Mouse (Mus musculus) hindbrain, embryonic 16.5 days (tissue): Measurements from ENCODE around the gene Otc. TPM values are rescaled to one million over a fixed set of nuclear protein-coding genes. Genes with fewer than 3 reads are reported as not detected.

Source experiments
- ATAC-seq: fragments of 200-750 bp; cut with Nextera tagmentation; 2 replicates; pipeline ENCODE4 v1.8.0; 2017; ENCODE audit warnings: moderate TSS enrichment, moderate library complexity
- H3K27ac ChIP-seq: fragments of 300-500 bp; sonication (generic); 2 replicates; pipeline ENCODE4 v1.5.1; 2014; ENCODE audit warnings: low read depth, mild to moderate bottlenecking, control low read depth, low read length, moderate library complexity
- H3K27me3 ChIP-seq: fragments of 300-500 bp; sonication (generic); replicated peaks from 2 replicates; pipeline ENCODE4 v1.6.1; 2014; ENCODE audit warnings: low read length; ENCODE audit not compliant: control insufficient read depth, insufficient read depth
- H3K36me3 ChIP-seq: fragments of 300-500 bp; sonication (generic); 2 replicates; pipeline ENCODE4 v1.6.1; 2014; ENCODE audit warnings: mild to moderate bottlenecking, low read length, moderate library complexity, mixed read lengths; ENCODE audit not compliant: control insufficient read depth, insufficient read depth
- H3K4me1 ChIP-seq: fragments of 300-500 bp; sonication (generic); 2 replicates; pipeline ENCODE4 v1.6.1; 2014; ENCODE audit warnings: low read depth, low read length; ENCODE audit not compliant: control insufficient read depth, insufficient read depth
- H3K4me2 ChIP-seq: fragments of 300-500 bp; sonication (generic); 2 replicates; pipeline ENCODE4 v1.6.1; 2014; ENCODE audit warnings: mild to moderate bottlenecking, low read length, control low read depth, moderate library complexity
- H3K4me3 ChIP-seq: fragments of 300-500 bp; sonication (generic); 2 replicates; pipeline ENCODE4 v1.5.1; 2014; ENCODE audit warnings: mild to moderate bottlenecking, low read length, control low read depth, moderate library complexity
- H3K9ac ChIP-seq: fragments of 300-500 bp; sonication (generic); 2 replicates; pipeline ENCODE4 v1.6.1; 2014; ENCODE audit warnings: low read depth, mild to moderate bottlenecking, control low read depth, low read length, moderate library complexity
- H3K9me3 ChIP-seq: fragments of 300-500 bp; sonication (generic); 2 replicates; pipeline ENCODE4 v1.6.1; 2014; ENCODE audit warnings: mild to moderate bottlenecking, low read length, moderate library complexity; ENCODE audit not compliant: control insufficient read depth
- WGBS: fragments of 180-500 bp; shearing (Covaris S2); extraction: QIAGEN DNeasy Blood & Tissue Kit; methylation state at CpG from one replicate; pipeline ENCODE4 v1.1.7; 2014; 5-methylcytosine and 5-hydroxymethylcytosine counted together
- polyA plus RNA-seq: library from polyadenylated mRNA; unstranded; fragments of >200 nt; fragmentation: Nextera tagmentation; extraction: Ambion mirVana; gene quantifications from 2 replicates; pipeline ENCODE4 v1.2.1, GENCODE M21; 2015

Gene Otc
- polyA plus RNA-seq: 0.06 TPM in 1 of 2 replicates, not detected in the other

GRCm38 (mm10) chrX:10251852-10252504 lies at the start of gene Otc:
Gene Otc, plus strand, starts transcription at chrX:10252305.
- no peaks in the 10 kb centered on the region for H3K36me3 ChIP-seq
- H3K27ac ChIP-seq: no peak within 1 kb of the TSS
- WGBS: 51% methylated on average over 2 of the region's 2 CpGs
- no peak within 1 kb of the TSS for H3K4me3 ChIP-seq
- no peaks in the 10 kb centered on the region for H3K4me1 ChIP-seq
- no peak for ATAC-seq
- no peak within 1 kb of the TSS for H3K9ac ChIP-seq
- no peaks in the 10 kb centered on the region for H3K27me3 ChIP-seq
- no peaks in the 10 kb centered on the region for H3K9me3 ChIP-seq
- H3K4me2 ChIP-seq: no peak within 1 kb of the TSS

- Histone ChIP-seq H3K4me1 (no peaks in the 10 kb centered on the region), H3K9me3 (no peaks in the 10 kb centered on the region), H3K4me2 (no peak overlapping the region), H3K36me3 (peaks cover 2% of the 10 kb centered on the region; the same call in 1 of the 2 replicates), H3K27me3 (no peaks in the 10 kb centered on the region), H3K4me3 (no peak overlapping the region), H3K9ac (no peak overlapping the region), H3K27ac (no peak overlapping the region)
- ATAC-seq: no peak
- 80% methylated on average over 5 of the region's 5 CpGs for WGBS
Observed at GRCm38 (mm10) chrX:10205937-10206336, 46.2 kb upstream of the Otc start.

- WGBS: 19% methylated on average over 16 of the region's 16 CpGs
- Histone ChIP-seq H3K9me3 (no peaks in the 10 kb centered on the region), H3K9ac (peak overlapping the region; percentile 61), H3K4me1 (no peaks in the 10 kb centered on the region), H3K4me3 (peak overlapping the region; percentile 62), H3K27ac (peak overlapping the region; percentile 82), H3K36me3 (no peaks in the 10 kb centered on the region), H3K4me2 (peak overlapping the region; percentile 52), H3K27me3 (no peaks in the 10 kb centered on the region)
- peak; percentile 48; the same call in 1 of the 2 replicates for ATAC-seq
Observed at GRCm38 (mm10) chrX:10215972-10216371, 36.1 kb upstream of the Otc start.

GRCm38 (mm10) chrX:10216410-10216949 lies 35.6 kb upstream of the Otc start, which contains the start of gene Rpgr:
Gene Rpgr, minus strand, starts transcription at chrX:10216920.
- no peaks in the 10 kb centered on the region for H3K4me1 ChIP-seq
- peak within 1 kb of the TSS; percentile 52 for H3K4me2 ChIP-seq
- no peaks in the 10 kb centered on the region for H3K27me3 ChIP-seq
- H3K27ac ChIP-seq: peak within 1 kb of the TSS; percentile 82
- H3K4me3 ChIP-seq: peak within 1 kb of the TSS; percentile 62
- H3K9me3 ChIP-seq: no peaks in the 10 kb centered on the region
- 9% methylated on average over 36 of the region's 47 CpGs for WGBS
- ATAC-seq: peak; percentile 99
- peak within 1 kb of the TSS; percentile 61 for H3K9ac ChIP-seq
- H3K36me3 ChIP-seq: no peaks in the 10 kb centered on the region

GRCm38 (mm10) chrX:10219281-10219680 lies 32.8 kb upstream of the Otc start:
- Histone ChIP-seq H3K27ac (no peak overlapping the region), H3K27me3 (no peaks in the 10 kb centered on the region), H3K36me3 (no peaks in the 10 kb centered on the region), H3K9me3 (no peaks in the 10 kb centered on the region), H3K4me1 (no peaks in the 10 kb centered on the region), H3K9ac (no peak overlapping the region), H3K4me3 (no peak overlapping the region), H3K4me2 (no peak overlapping the region)
- WGBS: 57% methylated on average over 6 of the region's 6 CpGs
- no peak for ATAC-seq

- no peak overlapping the region for H3K4me3 ChIP-seq
- no peaks in the 10 kb centered on the region for H3K4me1 ChIP-seq
- no peak overlapping the region for H3K27ac ChIP-seq
- no peaks in the 10 kb centered on the region for H3K27me3 ChIP-seq
- no peaks in the 10 kb centered on the region for H3K36me3 ChIP-seq
- WGBS: 59% methylated on average over 2 of the region's 2 CpGs
- H3K9me3 ChIP-seq: no peaks in the 10 kb centered on the region
- peak; percentile 69; the same call in 1 of the 2 replicates for ATAC-seq
- no peak overlapping the region for H3K9ac ChIP-seq
- H3K4me2 ChIP-seq: no peak overlapping the region
Observed at GRCm38 (mm10) chrX:10233051-10233450, 19.1 kb upstream of the Otc start.

- WGBS: 68% methylated on average over 3 of the region's 3 CpGs
- H3K27me3 ChIP-seq: no peaks in the 10 kb centered on the region
- ATAC-seq: no peak
- H3K4me3 ChIP-seq: no peak overlapping the region
- H3K4me2 ChIP-seq: no peak overlapping the region
- H3K27ac ChIP-seq: no peak overlapping the region
- no peak overlapping the region for H3K9ac ChIP-seq
- H3K9me3 ChIP-seq: no peaks in the 10 kb centered on the region
- no peaks in the 10 kb centered on the region for H3K36me3 ChIP-seq
- no peaks in the 10 kb centered on the region for H3K4me1 ChIP-seq
Observed at GRCm38 (mm10) chrX:10234617-10235016, 17.5 kb upstream of the Otc start.

- Histone ChIP-seq H3K36me3 (no peaks in the 10 kb centered on the region), H3K4me3 (no peak overlapping the region), H3K9ac (no peak overlapping the region), H3K4me1 (no peaks in the 10 kb centered on the region), H3K27ac (no peak overlapping the region), H3K4me2 (no peak overlapping the region), H3K27me3 (no peaks in the 10 kb centered on the region), H3K9me3 (no peaks in the 10 kb centered on the region)
- 49% methylated on average over 4 of the region's 4 CpGs for WGBS
- ATAC-seq: no peak
Observed at GRCm38 (mm10) chrX:10239515-10239914, 12.6 kb upstream of the Otc start.

GRCm38 (mm10) chrX:10243916-10244315 lies 8.2 kb upstream of the Otc start:
- no peak for ATAC-seq
- H3K9me3 ChIP-seq: no peaks in the 10 kb centered on the region
- no peak overlapping the region for H3K27ac ChIP-seq

More at GRCm38 (mm10) chrX:10243916-10244315, 8.2 kb upstream of the Otc start:
- H3K4me2 ChIP-seq: no peak overlapping the region
- H3K27me3 ChIP-seq: no peaks in the 10 kb centered on the region
- no peaks in the 10 kb centered on the region for H3K4me1 ChIP-seq
- no peak overlapping the region for H3K9ac ChIP-seq
- H3K4me3 ChIP-seq: no peak overlapping the region
- no peaks in the 10 kb centered on the region for H3K36me3 ChIP-seq
- 88% methylated on average over 3 of the region's 3 CpGs for WGBS
